Mouse (Mus musculus) spleen, postnatal 10 days (tissue): Measurements from ENCODE around the gene Naa80.
A peak's percentile ranks its signal among the peaks of the same experiment; 100 is the strongest.
"Not testable (repeated sequence)": the region's sequence is repeated elsewhere in the genome, so short reads cannot be mapped to it uniquely, and the experiment has no call there.

ENCODE experiments used
- DNase-seq, 2 experiments: peaks; one replicate each; pipeline ENCODE4 v3.0.0; 2021 to 2022; ENCODE audit warnings: low spot score in 2 of 2

Gene Naa80

DNA sequence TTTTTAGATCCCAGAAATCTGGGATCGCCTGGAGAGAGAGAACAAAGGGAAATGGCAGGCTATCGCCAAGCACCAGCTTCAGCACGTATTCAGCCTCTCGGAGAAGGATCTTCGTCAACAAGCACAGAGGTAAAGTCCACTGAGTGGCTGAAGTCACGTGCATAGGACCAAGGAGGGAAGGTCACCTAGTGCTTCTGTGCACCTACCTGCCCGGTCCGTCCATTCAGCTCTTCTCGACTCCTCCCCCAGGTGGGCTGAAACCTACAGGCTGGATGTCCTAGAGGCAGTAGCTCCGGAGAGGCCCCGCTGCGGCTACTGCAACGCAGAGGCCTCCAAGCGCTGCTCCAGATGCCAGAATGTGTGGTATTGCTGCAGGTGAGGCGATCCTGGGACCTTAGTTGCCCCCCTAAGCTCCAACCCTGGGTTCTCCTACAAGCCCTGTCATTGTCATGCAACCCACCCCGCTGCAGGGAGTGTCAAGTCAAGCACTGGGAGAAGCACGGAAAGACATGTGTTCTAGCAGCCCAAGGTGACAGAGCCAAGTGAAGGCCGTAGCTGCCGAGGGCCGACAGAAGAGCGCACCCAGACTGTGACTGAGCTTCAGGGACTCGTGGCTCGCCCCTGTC, 28.1 kb upstream of the Naa80 start:
- no peak for DNase-seq

DNA sequence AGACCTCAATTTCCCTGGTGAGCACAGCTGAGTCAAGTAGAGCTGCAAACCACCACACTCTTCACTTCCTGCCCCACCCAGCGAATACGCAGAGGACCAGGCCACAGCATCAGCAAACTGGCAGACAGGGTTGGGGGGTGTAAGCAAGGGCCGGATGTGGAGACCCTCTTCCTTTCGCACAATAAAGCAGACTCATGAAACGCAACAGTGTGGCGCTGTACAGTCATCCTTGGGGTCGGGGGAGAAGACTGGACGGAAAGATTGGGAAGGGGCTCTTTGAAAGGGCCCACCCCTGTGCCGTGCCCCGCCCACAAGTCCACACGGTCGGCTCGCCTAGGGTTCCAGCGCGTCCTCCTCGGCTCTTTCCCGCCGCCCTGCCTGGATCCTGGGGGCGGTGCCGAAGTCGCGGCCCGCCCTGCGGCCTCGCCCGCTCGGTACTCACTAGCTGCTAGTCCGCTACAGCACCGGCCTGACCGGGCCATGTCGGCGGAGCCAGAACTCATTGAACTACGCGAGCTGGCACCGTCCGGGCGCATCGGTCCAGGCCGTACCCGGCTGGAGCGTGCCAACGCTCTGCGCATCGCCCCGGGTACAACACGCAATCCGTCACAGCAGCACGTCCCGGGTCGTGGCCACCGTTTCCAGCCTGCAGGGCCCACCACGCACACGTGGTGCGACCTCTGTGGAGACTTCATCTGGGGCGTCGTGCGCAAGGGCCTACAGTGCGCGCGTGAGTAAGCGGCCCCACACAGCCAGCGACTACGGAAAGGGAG, 27.4 kb upstream of the Naa80 start, which contains the start of gene Rassf1:
Rassf1 (plus strand) TSS at position 439 of the 773 bp plus-strand sequence.
- DNase-seq: peak; percentile 55 to 76

DNA sequence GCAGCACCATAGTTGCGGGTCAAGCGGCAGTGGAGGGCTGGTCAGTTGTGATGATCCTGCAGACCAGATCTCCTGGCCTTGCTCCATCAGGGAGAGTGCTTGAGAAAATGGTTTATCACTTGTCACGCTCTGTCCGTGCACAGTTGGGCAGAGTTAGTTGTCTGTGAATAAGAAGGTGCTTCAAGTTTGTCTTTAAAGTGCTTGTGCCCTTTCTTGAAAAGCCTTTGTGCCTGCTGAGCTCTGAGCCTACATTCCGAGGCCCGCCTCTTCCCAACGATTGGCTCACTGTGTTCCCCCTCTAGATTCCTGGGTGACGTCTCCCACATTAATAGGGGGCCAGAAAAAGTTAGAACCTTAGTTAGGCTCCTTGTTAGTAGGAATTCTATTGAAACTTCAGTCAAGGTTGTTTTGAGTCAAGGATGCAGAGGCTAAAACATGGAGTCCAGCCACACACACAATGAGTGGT, 26.8 kb upstream of the Naa80 start:
- DNase-seq: no peak

DNA sequence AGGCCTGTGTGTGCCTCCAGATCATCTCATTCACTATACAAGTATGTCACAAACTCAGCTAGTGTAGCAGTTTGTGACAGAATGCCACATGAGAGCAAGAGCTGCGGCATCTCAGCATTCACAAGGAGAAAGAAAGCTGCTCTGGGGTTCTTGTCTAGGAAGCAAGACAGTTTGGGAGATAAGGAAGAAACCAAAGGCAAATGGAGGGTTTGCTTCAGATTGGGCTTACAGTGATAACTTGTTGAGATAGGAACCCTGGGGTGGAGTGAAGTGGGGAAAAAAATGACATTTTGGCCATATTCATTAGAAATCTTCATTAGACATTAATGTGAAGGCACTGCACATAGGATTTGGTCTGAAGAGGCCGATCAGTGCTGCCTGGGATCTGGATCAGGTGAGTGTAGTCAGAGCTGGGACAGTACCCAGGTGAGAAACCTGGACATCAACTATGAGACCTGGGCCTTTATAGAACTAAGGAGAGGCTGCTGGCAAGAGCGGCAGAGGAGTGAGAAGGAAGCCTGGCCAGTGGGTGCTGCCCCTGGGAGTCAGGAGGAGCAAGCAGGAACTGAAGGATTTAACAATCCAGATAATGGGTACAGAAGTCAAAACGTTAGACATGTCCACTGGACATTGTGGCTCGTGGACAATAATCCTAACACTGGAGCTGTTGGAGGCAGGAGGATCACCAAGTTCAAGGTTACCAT, 25.8 kb upstream of the Naa80 start:
- no peak for DNase-seq

DNA sequence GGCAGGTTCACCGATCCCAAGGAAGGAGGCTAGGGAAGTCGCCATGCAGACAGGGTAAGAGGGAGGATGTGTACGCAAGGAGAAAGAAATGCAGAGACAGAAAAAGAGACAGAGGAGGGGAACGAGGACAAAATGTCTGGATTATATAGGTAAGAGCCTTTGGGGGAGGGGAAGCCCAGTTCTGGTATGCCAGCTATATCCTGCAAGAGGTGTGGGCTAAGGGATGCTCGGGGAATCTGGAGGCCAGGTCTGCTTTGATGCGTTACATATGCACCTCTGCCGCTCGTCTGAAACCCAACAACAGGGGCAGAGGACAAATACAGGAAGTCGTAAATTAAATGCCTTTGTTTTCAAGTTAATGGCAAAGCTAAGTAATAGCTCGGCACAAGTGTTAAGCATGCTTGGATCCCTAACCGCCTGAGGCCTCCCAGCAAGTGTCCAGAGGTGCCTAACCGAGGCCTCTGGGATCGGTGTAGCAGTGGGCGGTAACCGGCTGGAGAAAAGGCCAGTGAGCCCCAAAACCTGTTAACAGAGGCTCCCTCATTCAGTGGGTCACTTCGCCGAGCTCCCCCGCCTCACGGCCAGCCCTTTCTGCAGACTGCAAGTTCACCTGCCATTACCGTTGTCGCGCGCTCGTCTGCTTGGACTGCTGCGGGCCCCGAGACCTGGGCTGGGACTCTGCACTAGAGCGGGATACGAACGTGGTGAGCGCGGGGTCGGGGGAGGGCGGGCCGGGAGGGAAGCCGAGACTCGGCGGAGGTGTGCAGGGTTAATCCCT, 25.0 kb upstream of the Naa80 start:
- peak in 1 of 2 experiments; percentile 61 for DNase-seq

DNA sequence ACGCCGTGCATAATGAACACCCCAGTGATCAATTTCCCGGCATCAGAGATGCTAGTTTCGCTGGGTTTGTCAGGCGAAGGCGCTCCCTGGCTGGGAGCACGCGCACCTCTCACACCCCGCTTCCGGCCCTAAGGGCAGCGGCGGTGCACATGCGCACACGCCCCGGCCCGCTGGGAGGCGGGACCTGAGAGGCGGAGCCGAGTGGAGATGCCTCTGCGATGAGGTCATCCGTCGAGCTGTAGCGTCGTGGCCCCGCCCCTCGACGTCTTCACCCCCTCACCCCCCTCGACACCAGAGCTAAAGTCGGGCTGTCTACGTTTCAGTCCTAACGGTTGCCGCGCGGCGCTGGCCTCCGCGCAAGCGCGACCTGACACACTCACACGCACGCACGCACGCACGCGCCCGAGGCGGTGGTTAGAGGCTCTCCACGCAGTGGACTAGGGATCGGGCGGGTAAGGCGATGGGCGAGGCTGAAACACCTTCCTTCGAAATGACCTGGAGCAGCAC, 24.3 kb upstream of the Naa80 start:
- DNase-seq: peak; percentile 89 to 96

DNA sequence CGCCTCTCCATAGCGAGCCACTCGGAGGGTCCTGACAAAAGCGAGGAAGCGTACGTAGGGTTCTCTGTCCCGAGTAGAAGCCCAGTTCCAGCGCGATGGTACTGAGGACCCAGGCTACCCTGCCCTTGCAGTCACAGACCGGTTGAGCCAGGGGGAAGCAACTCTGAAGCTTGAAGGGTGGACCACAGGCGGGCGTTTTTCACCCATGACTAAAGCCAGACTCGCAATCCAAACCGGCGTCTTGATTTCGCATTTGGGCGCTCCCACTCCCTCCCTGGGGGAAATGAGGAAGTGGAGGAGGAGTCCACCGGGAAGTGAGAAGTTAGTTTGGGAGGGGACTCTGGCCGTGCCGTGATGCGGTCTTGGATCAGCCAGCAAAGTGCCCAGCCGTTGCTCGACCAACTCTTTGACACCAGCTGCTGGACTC, 23.6 kb upstream of the Naa80 start:
- peak; percentile 64 to 66 for DNase-seq

DNA sequence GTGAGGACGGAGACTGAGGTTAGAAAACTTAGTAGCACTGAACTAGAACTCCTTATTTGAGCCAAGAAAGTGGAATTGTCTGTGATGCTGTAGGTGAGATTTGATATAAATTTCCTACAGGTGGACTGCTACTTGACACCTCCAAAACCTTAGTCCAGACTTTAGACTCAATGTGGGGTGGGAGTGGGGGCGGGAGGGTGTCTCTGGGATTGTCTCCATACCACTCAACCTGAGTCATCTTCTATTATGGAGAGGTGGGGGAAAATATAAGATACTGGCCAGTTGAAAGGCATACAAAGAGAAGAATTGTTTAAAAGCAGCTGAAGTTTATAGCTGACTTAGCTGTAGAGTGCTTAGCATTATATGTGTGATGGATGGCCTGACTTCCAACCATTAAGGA, 23.0 kb upstream of the Naa80 start:
- DNase-seq: no peak

DNA sequence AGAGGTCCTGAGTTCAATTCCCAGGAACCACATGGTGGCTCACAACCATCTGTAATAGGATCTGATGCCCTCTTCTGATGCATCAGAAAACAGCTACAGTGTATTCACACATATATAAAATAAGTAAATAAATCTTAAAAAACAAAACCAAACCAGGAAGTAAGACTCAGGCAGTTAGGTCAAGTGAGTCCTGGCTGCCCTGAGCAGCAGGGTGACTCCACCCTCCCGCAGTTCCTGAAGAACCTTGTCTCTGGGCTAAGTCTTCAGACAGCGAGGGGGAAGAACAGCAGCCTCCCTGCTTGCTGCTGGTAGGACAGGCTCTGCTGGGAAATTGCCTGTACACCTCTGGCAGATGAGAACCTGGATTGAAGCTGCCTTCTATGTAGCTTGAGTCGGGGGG, 22.3 kb upstream of the Naa80 start:
- DNase-seq: no peak

DNA sequence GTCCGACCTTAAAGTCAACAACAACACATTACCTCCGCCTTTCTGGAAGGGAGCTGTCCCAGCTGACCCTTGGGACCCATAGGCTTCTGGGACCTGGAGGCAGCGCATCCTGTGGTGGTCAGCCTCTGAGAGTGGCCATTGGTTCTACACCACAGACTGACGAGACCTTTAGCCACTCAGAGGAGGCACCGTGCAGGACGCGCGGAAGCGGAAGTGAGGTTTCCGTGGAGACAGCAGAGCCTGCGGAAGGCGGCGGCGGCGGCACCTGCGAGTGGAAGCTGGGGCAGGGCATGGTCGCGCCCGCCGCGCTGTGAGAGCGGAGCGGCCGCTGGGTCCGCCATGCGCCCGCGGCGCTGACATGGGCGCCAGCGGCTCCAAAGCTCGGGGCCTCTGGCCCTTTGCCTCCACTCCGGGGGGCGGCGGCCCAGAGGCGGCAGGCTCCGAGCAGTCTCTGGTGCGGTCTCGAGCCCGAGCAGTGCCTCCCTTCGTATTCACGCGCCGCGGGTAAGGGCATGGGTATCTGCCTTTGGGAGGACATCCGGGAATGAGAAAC, 15.6 kb upstream of the Naa80 start, which contains the start of gene Tusc2:
Tusc2 (plus strand) TSS at position 227 of the 553 bp plus-strand sequence.
- DNase-seq: peak; percentile 85 to 95

DNA sequence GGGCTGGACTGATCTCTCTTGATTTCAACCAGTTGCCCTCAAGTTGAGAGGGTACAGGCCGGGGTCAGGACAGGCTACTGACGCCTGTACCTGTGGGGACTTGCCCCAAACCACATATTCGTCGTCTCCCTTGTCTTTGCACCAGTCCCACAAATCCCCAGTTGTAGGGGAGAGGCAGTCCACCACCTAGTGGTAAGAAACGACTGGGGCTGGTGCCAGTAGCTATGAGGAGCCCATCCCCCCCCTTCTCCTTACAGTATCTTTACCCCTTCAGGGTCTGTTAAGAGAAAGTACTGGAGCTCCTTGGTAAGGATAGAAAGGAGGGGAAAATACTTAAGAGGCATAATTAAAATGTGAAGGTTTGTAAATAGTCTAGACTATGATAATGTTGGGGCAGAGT, 13.1 kb upstream of the Naa80 start:
- DNase-seq: not testable (repeated sequence)

DNA sequence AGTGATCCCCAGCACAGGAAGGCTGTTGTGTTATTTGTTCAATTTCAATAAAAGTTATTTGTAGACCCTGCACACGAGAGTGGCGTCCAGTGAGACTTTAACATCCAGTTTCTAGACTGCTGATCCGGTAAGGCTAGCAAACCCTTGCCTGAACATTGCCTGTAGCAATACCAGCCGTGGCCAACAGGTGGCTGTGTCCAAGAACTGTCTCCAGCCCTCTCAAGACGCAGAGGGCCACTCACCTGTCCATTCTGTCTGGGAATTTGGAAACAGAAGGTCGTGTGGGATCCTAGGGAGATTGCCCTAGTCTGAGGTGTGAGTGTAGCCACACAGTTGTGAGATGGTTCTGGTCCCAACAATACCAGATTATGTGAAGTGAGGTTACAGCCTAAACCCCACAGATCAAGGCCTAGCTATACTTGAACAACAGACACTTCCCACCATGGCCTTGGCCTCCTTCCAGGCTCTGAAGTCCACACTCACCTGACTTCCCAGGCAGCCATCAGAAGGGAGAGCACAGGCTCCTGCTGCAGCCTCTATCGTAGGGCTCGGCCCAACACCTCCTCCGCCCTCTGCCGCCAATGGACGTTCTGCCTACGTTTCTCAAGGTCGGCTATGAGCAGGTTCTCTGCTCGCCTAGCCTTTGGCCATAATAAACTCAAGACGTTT, 12.5 kb upstream of the Naa80 start:
- peak; percentile 91 to 94 for DNase-seq

DNA sequence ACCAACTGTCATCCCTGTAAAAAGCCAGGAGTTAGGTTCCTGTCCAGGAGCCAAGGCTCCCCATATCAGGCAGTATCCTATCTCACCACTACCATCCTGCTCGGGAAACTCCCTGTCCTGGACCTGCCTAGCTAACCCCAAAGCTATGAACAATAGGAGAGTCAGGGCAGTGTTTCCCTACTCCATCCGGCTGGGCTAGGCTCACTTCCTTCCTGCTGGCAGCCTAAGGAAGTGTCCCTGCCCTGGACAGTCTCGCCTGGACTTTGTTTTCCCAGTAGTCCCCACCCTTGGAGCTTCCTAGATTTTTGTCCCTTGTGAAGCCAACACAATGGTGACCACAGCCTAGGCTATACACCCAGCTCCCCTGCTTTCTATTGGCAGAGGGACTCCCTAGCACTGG, 11.8 kb upstream of the Naa80 start:
- DNase-seq: no peak

DNA sequence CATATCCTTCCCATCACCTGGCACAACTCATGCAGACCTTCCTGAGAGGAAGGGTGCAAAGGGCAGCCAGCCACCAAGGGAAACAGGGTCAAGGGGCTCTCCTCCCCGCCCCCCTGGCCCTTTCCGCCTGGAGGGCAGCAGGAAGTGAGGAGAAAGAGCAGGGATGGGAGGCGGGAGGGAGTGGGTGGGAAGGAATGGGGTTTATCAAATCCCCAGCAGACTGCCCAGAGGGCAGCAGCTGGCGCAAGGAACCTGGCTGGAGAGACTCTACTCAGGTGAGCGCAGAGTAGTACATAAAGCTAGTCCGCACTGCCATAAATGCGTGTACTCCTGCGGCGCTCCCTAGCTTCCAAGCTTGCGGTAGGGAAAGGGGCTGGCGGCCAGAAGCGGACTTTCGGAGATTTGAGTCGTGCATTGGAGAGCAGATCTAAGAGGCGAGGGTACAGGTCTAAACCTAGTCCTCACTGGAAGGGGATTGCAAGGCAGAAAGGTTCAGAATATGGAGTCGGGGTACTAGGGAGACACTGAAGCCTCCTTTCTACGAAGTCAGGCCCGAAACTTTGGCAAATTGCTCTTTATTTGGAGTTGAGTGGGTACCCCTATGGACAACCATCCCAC, 10.9 kb upstream of the Naa80 start, which contains the start of gene Hyal2:
Hyal2 (plus strand) TSS at position 244 of the 618 bp plus-strand sequence.
- no peak for DNase-seq

DNA sequence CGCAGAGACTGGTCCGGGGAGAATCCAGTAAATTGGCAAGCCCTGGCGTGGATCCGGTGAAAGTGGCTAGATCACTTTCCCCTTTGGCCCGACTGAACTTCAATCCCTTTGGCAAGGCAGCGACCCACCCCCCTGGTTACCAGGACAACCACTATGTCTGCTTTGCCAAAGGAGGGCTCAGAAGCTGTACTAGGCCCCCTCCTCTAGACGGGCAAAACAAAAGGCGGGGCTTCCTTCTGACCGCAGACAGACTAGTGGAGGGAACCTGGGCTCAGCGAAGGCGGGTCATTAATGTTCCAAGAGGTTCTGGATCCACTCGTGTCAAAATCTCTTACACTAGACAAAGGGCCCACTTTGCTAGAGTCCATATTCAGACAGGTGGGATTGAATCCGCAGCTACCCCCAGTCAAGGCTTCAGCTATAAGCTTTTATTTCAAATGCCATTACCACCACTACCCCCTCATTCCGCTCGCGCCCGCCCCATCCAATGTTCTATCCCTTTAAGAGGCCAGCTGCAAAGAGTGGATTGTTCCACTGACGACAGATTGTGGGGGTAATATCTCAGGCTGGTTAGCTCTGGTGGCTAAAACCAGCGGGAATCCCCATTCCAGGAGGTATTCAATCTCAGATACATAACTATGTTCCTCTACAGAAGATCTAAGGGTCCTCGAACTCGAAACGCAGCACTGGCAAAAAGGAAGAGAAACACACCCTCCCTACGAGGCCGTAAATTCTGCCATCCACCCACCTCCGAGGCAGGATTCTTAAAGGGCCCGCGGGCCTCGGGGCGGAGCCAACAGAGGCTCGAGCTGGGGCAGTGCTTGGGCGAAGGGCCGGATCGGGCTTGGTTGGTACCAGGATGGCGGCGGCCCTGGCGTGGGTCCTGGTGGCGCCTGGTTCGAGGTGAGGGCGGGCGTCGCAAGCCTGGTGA, 10.1 kb upstream of the Naa80 start:
- peak; percentile 83 to 88 for DNase-seq

DNA sequence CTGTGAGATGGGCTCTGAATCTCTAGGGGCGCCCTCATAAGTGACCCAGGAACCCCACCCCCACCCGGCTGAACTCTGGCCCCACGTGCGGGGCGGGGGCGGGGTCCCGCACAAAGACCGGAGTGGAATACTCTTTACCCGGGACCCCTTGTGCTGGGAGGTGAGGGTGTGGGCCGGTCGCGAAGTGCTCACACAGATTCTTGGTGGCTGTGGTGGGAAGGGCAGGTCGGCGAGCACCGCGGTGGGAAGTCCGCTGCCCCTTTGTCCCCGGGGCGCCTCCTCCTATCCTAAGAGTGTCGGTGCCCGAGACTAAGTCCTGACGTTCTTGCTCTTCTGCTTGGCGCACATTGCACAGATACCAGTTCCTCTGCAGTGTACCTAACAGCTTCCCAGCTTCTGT, 9.4 kb upstream of the Naa80 start:
- DNase-seq: peak in 1 of 2 experiments; percentile 58

DNA sequence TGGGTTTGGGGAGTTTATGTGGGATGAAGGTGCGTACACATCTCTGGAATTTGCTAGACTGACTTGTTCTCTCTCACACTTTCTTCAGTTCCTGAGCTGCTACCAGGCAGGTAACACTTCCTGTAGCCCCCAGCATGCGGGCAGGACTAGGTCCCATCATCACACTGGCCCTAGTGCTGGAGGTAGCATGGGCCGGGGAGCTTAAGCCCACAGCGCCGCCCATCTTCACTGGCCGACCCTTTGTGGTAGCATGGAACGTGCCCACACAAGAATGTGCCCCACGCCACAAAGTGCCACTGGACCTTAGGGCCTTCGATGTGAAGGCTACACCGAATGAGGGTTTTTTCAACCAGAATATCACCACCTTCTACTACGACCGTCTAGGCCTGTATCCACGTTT, 8.7 kb upstream of the Naa80 start:
- no peak for DNase-seq

DNA sequence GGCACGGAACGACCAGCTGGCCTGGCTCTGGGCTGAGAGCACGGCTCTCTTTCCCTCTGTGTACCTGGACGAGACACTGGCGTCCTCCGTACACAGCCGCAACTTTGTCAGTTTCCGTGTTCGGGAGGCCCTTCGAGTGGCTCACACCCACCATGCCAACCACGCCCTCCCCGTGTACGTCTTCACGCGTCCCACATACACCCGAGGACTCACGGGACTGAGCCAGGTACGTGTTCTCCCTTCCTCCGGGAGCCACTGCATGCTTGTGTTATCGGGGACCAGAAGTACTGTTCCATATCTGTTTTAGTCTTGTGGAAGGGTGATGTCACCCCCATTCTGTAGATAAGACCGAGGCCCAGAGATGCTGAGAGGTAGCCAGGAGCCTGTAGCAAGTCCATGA, 7.8 kb upstream of the Naa80 start:
- peak in 1 of 2 experiments; percentile 25 for DNase-seq
